Mouse (Mus musculus): ENCODE measurements around the gene Mbnl3. TPM values are rescaled to one million over a fixed set of nuclear protein-coding genes. Genes with fewer than 3 reads are reported as not detected.

Gene Mbnl3
- 1.6 and 1.9 TPM in 2 replicates for polyA plus RNA-seq (2012; ENCODE audit: insufficient read depth, insufficient read length, missing spikeins)

DNA sequence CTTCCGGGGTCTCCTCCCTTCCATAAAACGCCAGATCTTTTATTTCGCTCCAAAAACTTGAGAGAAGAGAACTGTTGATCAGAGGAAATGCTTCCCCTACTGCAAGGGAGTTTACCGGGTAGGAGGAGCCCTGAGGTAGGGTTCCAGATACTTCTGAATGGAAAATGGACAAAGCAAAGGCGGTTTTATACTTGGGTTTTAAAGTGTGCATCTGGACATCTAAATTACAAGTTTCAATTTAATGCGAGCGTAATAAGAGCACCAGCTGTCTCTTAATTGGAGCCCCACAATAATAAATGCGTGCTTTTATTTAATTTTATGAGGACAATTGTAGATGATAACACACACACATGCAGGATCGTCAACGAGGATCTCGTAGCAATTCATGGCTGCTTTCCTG, at the start of gene Mbnl3:
TSS of gene Mbnl3 (minus strand) at position 101 of the 400 bp plus-strand sequence.
- TF ChIP-seq POLR2A (IDR thresholded peaks at IDR 0.05; ENCODE audit: borderline replicate concordance, low read depth, low read length): no peak
- TF ChIP-seq CTCF (IDR thresholded peaks at IDR 0.05; ENCODE audit: low read depth, low read length): no peak
- H3K4me3 ChIP-seq (ENCODE audit: insufficient read depth, low read length): peak within 1 kb of the TSS; percentile 63
- H3K27ac ChIP-seq (ENCODE audit: insufficient read depth, low read depth, low read length): no peak within 1 kb of the TSS
- H3K4me1 ChIP-seq (ENCODE audit: control insufficient read depth, insufficient read depth, low read length): no peaks in the 10 kb centered on the region

DNA sequence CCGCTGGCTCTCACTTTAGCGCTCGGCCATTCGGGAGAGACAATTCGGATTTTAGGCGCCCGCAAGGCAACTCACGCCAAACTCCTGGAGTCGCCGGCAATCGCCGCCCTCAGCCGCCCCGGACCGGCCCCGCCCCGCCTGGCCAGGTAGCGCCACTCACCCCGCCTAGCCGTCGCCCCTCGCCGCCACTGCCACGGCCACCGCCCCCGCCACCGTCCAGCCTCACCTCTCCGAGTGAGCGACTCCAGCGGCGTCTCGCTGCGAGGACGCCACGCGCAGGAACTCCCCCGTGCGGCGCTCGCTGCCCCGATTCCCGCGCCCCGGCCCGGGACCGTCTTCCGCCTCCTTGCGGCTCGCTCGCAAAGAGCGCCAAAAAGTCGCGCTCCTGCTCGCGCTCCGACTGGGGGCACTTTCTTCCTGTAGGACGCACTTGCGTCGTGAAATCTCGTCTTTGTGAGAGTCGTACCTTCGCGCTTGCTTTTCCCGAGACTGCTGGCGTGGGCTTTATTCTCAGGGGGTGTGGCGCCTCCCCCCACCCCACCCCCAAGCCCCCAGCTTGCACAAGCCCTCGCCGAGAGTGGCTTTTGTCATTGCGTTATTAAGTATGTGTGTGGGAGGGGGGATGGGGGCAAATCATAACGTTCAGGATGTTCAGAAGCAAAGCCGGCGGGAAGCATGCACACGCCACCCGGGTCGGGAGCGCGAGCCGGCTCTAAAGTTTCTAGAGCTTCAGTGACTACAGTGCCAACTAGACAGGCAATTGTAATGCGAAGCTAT, 596 bp downstream of the Mbnl3 start:
- Histone ChIP-seq H3K4me1 (ENCODE audit: control insufficient read depth, insufficient read depth, low read length) (no peaks in the 10 kb centered on the region), H3K27ac (ENCODE audit: insufficient read depth, low read depth, low read length) (no peak overlapping the region), H3K4me3 (ENCODE audit: insufficient read depth, low read length) (peak overlapping the region; percentile 63)
- no peak for TF ChIP-seq CTCF (IDR thresholded peaks at IDR 0.05; ENCODE audit: low read depth, low read length)
- TF ChIP-seq POLR2A (IDR thresholded peaks at IDR 0.05; ENCODE audit: borderline replicate concordance, low read depth, low read length): no peak

DNA sequence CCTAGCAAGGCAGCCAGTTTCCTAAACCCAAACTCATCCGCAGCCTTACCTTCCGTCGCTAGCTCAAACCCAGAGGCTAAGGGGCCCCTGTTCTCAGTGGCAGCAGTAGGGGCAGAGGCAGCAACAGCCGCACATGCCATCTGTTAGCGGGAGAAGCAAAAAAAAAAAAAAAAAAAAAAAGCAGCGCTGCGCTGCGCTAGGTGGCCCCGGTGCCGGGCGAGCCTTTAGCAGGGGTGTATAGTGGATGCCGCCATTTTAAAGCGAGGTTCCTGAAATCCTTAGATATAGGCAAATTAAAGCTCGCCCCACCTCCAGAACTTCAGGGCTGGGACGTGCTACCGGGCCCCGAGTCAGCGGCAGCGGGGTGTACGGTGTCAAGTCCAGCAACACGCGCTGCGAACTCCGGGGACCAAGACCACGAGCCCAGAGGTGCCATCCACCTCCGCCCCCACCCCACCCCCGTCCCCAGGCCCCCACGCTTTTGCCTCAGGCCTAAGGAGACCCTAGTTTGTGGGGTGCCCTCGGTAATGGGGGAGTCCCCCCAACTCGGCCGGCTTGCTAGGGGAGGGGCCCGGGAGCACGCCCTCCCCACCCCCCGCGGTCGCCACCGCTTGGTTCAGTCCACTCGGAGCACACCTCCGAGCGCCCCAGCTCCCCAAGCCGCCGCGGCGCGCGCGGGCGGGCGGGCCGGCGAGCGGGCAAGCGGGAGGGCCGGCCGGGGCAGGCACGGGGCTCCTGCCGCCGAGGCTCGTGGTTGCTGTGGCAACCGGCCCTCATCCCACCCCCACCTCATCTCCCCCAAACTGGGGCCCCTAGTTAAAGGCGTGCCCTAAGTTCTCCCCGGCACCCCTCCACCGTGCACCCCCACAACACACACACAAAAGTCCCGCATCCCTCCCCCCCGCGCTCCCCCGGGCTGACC, 1.4 kb downstream of the Mbnl3 start:
- no peak for TF ChIP-seq CTCF (IDR thresholded peaks at IDR 0.05; ENCODE audit: low read depth, low read length)
- TF ChIP-seq POLR2A (IDR thresholded peaks at IDR 0.05; ENCODE audit: borderline replicate concordance, low read depth, low read length): no peak
- Histone ChIP-seq H3K27ac (ENCODE audit: insufficient read depth, low read depth, low read length) (no peak overlapping the region), H3K4me3 (ENCODE audit: insufficient read depth, low read length) (peak overlapping the region; percentile 63), H3K4me1 (ENCODE audit: control insufficient read depth, insufficient read depth, low read length) (no peaks in the 10 kb centered on the region)

DNA sequence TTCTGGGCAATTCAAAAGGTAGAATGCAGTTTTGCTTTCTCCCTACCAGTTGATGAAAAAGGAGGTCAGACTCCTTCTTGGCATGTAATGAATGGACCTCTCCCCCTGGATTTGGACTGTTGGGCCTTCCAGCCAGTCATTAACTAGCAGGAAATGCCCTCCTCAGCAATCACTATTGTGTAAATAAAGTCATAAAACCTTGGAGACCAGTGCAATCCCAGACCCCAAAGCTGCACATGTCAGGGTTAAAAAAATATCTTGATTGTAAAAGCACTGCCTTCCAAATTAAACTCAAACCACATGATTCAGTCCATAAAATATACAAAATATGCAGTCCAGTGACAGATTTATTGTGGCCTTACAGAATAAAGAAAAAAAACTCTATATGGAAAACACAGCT, 9.3 kb downstream of the Mbnl3 start:
- Histone ChIP-seq H3K4me1 (ENCODE audit: control insufficient read depth, insufficient read depth, low read length) (no peaks in the 10 kb centered on the region), H3K27ac (ENCODE audit: insufficient read depth, low read depth, low read length) (no peak overlapping the region), H3K4me3 (ENCODE audit: insufficient read depth, low read length) (no peak overlapping the region)
- no peak for TF ChIP-seq POLR2A (IDR thresholded peaks at IDR 0.05; ENCODE audit: borderline replicate concordance, low read depth, low read length)
- TF ChIP-seq CTCF (IDR thresholded peaks at IDR 0.05; ENCODE audit: low read depth, low read length): no peak

DNA sequence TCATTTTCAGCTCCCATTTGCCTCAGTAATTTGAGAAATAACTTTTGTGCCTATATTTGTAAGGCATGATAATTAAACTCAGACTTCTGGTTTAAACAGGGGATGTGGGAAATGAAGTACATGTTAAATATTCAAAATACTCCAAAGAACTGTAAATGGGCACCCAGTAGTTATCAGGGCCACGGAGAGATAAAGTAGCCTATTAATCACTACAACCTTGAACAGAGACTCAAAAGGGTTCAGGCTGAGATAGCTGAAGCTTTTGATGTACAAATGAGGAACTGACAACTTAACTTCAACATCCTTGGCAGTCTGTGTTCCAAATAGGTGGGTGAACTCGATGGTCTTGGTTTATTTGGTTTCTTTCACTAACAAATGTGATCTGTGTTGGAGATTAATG, 34.4 kb downstream of the Mbnl3 start:
- TF ChIP-seq CTCF (IDR thresholded peaks at IDR 0.05; ENCODE audit: low read depth, low read length) (no peak), POLR2A (IDR thresholded peaks at IDR 0.05; ENCODE audit: borderline replicate concordance, low read depth, low read length) (no peak)
- H3K27ac ChIP-seq (ENCODE audit: insufficient read depth, low read depth, low read length): no peak overlapping the region
- H3K4me1 ChIP-seq (ENCODE audit: control insufficient read depth, insufficient read depth, low read length): no peaks in the 10 kb centered on the region
- H3K4me3 ChIP-seq (ENCODE audit: insufficient read depth, low read length): no peak overlapping the region

DNA sequence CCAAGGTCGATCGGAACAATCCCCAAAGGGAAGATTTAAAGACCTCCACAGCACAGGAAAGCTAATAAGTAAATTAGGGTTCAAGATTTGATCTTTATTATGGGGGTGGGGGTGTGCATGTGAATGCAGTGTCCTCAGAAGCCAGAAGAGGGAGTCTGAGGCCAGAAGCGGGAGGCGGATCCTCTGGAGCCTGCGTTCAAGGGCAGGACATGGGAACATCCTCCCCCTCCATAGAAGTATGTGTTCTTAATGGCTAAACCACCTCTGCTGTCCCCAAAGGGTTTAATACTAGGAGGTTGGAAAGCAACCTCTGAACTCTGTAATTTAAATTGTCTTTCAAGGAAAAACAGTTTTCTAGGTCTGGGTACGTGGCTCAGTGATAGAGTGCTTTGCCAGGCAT, 34.9 kb downstream of the Mbnl3 start:
- H3K27ac ChIP-seq (ENCODE audit: insufficient read depth, low read depth, low read length): no peak overlapping the region
- H3K4me1 ChIP-seq (ENCODE audit: control insufficient read depth, insufficient read depth, low read length): no peaks in the 10 kb centered on the region
- H3K4me3 ChIP-seq (ENCODE audit: insufficient read depth, low read length): no peak overlapping the region
- TF ChIP-seq POLR2A (IDR thresholded peaks at IDR 0.05; ENCODE audit: borderline replicate concordance, low read depth, low read length): no peak
- no peak for TF ChIP-seq CTCF (IDR thresholded peaks at IDR 0.05; ENCODE audit: low read depth, low read length)

DNA sequence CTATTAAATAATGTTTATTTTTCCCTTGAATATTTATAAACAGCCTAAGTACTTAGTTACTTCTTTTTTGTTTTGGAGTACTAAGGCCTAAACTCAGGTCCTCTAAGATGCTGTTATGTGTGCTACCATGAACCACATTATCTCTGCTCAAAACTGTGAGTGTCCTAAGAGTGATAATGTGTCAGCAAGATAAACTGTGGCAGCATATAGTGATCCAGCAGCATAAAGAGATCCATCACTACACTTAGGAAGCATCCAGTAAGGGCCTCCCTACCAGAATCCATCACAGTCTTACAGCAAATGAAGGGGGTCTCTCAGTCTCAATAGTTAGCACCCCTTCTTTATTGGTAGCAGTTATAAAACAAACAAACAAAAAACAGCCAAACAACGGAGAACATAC, 35.9 kb downstream of the Mbnl3 start:
- TF ChIP-seq POLR2A (IDR thresholded peaks at IDR 0.05; ENCODE audit: borderline replicate concordance, low read depth, low read length) (no peak), CTCF (IDR thresholded peaks at IDR 0.05; ENCODE audit: low read depth, low read length) (no peak)

DNA sequence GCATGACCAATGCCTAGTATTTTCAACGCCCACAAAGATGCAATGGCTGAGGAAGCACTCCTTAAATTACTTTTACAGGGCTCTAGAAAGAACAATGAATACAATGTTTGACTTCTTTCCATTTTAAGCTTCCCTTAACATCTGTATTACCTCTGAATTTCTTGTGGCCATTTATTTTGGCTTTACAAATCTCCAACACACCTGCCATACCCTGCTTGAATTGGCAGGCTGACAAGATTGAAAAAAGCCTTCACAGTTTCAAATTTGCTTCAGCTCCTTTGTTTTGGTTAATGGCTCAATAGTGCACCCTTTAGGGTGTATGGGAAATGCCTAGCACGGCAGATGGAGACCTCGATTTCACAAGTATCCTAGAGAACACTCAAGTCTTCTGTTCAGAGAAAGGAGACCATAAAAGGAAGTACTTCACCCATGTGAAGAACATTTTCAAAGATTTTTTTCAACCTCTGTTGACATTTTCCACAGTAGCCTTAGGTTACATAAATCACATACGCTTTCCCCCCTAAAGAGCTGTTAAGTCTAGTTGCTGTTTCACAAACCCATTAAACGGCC, 36.8 kb downstream of the Mbnl3 start:
- Histone ChIP-seq H3K4me3 (ENCODE audit: insufficient read depth, low read length) (no peak overlapping the region), H3K27ac (ENCODE audit: insufficient read depth, low read depth, low read length) (no peak overlapping the region), H3K4me1 (ENCODE audit: control insufficient read depth, insufficient read depth, low read length) (no peaks in the 10 kb centered on the region)
- TF ChIP-seq POLR2A (IDR thresholded peaks at IDR 0.05; ENCODE audit: borderline replicate concordance, low read depth, low read length) (no peak), CTCF (IDR thresholded peaks at IDR 0.05; ENCODE audit: low read depth, low read length) (no peak)

More for the DNA sequence above, 35.9 kb downstream of the Mbnl3 start:
- H3K4me1 ChIP-seq (ENCODE audit: control insufficient read depth, insufficient read depth, low read length): no peaks in the 10 kb centered on the region
- no peak overlapping the region for H3K4me3 ChIP-seq (ENCODE audit: insufficient read depth, low read length)
- no peak overlapping the region for H3K27ac ChIP-seq (ENCODE audit: insufficient read depth, low read depth, low read length)

DNA sequence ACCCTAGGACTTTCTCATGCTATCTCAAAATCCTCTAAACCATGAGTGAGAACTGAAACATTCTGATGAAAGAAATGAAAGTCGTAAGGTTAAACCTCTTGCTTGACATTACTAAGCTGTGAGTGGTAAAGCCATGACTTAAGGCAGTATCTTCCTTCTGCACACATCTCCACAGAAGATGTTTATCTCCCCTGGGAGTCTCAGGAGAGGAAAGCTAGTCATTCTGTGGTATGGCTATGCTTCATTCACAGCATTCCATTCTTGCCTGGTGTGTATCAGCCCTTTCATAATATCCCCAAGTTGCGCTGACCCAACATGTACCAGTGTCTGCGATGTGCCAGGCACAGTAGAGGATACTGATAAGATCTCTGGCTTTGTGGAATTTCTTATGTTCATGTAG, 38.4 kb downstream of the Mbnl3 start:
- Histone ChIP-seq H3K4me3 (ENCODE audit: insufficient read depth, low read length) (no peak overlapping the region), H3K27ac (ENCODE audit: insufficient read depth, low read depth, low read length) (no peak overlapping the region), H3K4me1 (ENCODE audit: control insufficient read depth, insufficient read depth, low read length) (no peaks in the 10 kb centered on the region)
- TF ChIP-seq POLR2A (IDR thresholded peaks at IDR 0.05; ENCODE audit: borderline replicate concordance, low read depth, low read length) (no peak), CTCF (IDR thresholded peaks at IDR 0.05; ENCODE audit: low read depth, low read length) (no peak)
